Mouse (Mus musculus): ENCODE data around the gene Tmem184b. TPM values are rescaled to one million over a fixed set of nuclear protein-coding genes. Genes with fewer than 3 reads are reported as not detected.
A peak's percentile ranks its signal among the peaks of the same experiment; 100 is the strongest.

The Tmem184b gene
- polyA plus RNA-seq (2015; fragmentation: Nextera tagmentation; extraction: Ambion mirVana), result 37.5 and 40.8 TPM in 2 replicates

DNA sequence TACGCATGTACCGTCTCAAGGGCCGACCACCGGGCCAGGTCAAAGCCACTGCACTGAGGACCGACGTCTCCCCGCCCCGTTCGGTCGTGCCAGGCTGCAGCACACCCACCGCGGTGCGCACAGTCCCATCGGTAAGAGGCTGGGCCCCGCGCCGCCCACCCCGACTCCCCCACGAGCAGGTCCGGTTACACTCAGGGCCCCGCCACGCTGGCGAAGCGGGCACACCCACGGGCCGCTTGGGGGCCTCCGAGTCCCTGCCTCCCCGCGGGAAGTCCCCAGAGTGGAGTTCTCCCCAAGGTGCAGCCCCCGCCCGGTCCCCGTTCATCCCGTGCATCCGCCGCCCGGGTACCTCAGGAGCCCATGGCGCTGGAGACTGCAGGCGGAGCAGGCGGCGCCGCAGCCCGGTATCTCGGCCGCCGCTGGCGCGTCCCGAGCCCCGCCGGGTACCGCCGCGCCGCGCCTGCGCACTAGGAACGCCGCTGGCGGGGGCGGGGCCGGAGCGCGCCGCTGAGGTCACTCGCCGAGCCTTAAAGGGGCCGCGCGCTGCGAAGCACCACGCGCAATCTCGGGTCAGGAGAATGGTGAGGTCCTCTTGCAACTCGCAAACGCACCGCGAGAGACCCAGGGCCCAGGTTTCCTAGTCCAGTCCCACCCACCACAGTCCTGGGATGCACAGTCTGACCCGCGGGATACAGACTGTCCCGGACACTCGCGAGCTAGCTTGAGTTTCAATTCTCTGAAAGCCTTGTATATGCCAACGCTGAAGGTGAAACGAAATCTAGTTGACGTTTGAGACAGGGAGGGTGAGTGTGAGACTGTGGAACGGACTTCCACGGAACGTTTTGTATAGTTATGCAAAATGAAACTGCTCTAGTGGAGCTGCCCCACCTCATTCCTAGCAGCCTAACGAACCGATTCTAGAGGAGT lies at the start of gene Tmem184b:
TSS of gene Tmem184b (minus strand) at position 734 of the 927 bp plus-strand sequence.
- Histone ChIP-seq H3K4me1 (peaks cover 32% of the 10 kb centered on the region), H3K9me3 (no peaks in the 10 kb centered on the region), H3K27me3 (no peaks in the 10 kb centered on the region; the same call in 1 of the 2 replicates), H3K4me2 (replicated peaks) (peak within 1 kb of the TSS; percentile 86), H3K4me3 (peak within 1 kb of the TSS; percentile 95), H3K9ac (replicated peaks) (peak within 1 kb of the TSS; percentile 96), H3K36me3 (no peaks in the 10 kb centered on the region), H3K27ac (replicated peaks) (peak within 1 kb of the TSS; percentile 80)
- ATAC-seq (replicated peaks), result peak; percentile 93
- WGBS, result under 1% methylated on average over 77 of the region's 90 CpGs

DNA sequence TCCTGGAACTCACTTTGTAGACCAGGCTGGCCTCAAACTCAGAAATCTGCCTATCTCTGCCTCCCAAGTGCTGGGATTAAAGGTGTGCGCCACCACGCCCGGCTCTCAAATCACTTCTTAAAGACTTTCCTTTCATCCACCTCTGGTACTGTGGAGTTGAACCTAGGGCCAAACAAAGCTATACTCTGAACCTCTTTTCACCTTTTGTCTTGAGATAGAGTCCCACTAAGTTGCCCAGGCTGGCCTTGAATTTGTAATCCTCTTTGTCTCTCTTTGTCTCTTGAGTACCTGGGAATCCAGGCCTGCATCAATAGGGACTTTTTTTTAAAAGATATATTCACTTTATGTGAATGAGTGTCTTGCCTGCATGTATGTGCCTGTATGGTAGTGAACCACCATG lies 44.7 kb upstream of the Tmem184b start:
- no peaks in the 10 kb centered on the region for H3K27me3 ChIP-seq
- no peaks in the 10 kb centered on the region for H3K36me3 ChIP-seq
- H3K9me3 ChIP-seq, result no peaks in the 10 kb centered on the region
- ATAC-seq (replicated peaks), result no peak
- no peak overlapping the region for H3K4me3 ChIP-seq
- no peak overlapping the region for H3K27ac ChIP-seq (replicated peaks)
- H3K4me2 ChIP-seq (replicated peaks), result no peak overlapping the region
- 86% methylated on average over 3 of the region's 3 CpGs for WGBS
- H3K9ac ChIP-seq (replicated peaks), result no peak overlapping the region
- H3K4me1 ChIP-seq, result 0 out of 2 replicates have a peak, but pooled peaks cover 3% of the 10 kb centered on the region

- Histone ChIP-seq H3K27ac (replicated peaks) (no peak overlapping the region), H3K27me3 (no peaks in the 10 kb centered on the region), H3K36me3 (no peaks in the 10 kb centered on the region), H3K9me3 (no peaks in the 10 kb centered on the region), H3K9ac (replicated peaks) (no peak overlapping the region), H3K4me1 (peaks cover 12% of the 10 kb centered on the region), H3K4me3 (no peak overlapping the region), H3K4me2 (replicated peaks) (no peak overlapping the region)
- WGBS, result 82% methylated on average over 8 of the region's 8 CpGs
- ATAC-seq (replicated peaks), result no peak
Observed at GRCm38 (mm10) chr15:79445786-79446654, 42.7 kb upstream of the Tmem184b start.

DNA sequence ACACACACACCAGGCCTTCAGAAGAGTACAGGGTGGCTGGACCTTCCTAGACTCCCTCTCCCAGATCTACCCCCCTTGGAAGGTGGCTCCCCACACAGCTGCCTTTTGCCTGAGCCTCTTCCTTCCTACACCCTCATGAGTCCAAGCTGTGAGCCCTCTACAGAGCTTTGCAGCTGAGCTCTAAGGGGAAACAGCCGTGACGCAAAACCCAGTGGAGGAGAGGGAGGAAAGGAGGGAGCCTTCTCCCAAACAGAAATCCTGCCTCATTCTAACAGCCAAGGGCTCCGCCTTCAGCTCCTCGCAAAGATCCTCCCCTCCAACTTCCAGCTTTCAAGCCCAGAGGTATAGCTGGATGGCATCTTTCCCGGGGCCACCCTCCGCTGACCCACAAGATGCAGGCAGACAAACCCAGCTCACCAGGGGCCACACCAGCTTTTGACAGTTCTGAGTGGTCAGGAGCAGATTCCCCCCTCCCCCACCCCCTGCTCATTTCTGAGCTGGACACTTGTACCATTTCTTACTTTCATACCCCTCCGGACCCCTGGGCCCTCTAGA lies 40.6 kb upstream of the Tmem184b start:
- no peak overlapping the region for H3K27ac ChIP-seq (replicated peaks)
- H3K4me3 ChIP-seq, result no peak overlapping the region
- no peak overlapping the region for H3K4me2 ChIP-seq (replicated peaks)
- H3K4me1 ChIP-seq, result peaks cover 31% of the 10 kb centered on the region
- 56% methylated on average over 7 of the region's 7 CpGs for WGBS
- H3K36me3 ChIP-seq, result no peaks in the 10 kb centered on the region
- H3K9me3 ChIP-seq, result no peaks in the 10 kb centered on the region
- H3K27me3 ChIP-seq, result no peaks in the 10 kb centered on the region
- H3K9ac ChIP-seq (replicated peaks), result no peak overlapping the region
- ATAC-seq (replicated peaks), result no peak

- Histone ChIP-seq H3K4me3 (peak overlapping the region; percentile 83; the same call in 1 of the 2 replicates), H3K27me3 (no peaks in the 10 kb centered on the region), H3K4me2 (replicated peaks) (0 out of 2 replicates have a peak overlapping the region, but pooled peaks have one; percentile 90), H3K9ac (replicated peaks) (no peak overlapping the region), H3K9me3 (no peaks in the 10 kb centered on the region), H3K27ac (replicated peaks) (0 out of 2 replicates have a peak overlapping the region, but pooled peaks have one; percentile 97), H3K4me1 (peaks cover 40% of the 10 kb centered on the region), H3K36me3 (peaks cover 4% of the 10 kb centered on the region)
- no peak for ATAC-seq (replicated peaks)
- WGBS, result 77% methylated on average over 9 of the region's 9 CpGs
Observed at GRCm38 (mm10) chr15:79442961-79443518, 39.7 kb upstream of the Tmem184b start.

GRCm38 (mm10) chr15:79442257-79442611 lies 38.9 kb upstream of the Tmem184b start:
- H3K27ac ChIP-seq (replicated peaks), result peak overlapping the region; percentile 97
- 2% methylated on average over 6 of the region's 6 CpGs for WGBS
- ATAC-seq (replicated peaks), result peak; percentile 39
- H3K4me3 ChIP-seq, result peak overlapping the region; percentile 83
- H3K27me3 ChIP-seq, result no peaks in the 10 kb centered on the region
- H3K4me2 ChIP-seq (replicated peaks), result peak overlapping the region; percentile 90
- peak overlapping the region; percentile 100 for H3K9ac ChIP-seq (replicated peaks)
- H3K9me3 ChIP-seq, result no peaks in the 10 kb centered on the region
- peaks cover 47% of the 10 kb centered on the region for H3K4me1 ChIP-seq
- peaks cover 12% of the 10 kb centered on the region for H3K36me3 ChIP-seq

- peaks cover 54% of the 10 kb centered on the region for H3K4me1 ChIP-seq
- H3K4me3 ChIP-seq, result peak overlapping the region; percentile 83
- peak overlapping the region; percentile 97 for H3K27ac ChIP-seq (replicated peaks)
- H3K4me2 ChIP-seq (replicated peaks), result peak overlapping the region; percentile 90
- peaks cover 19% of the 10 kb centered on the region for H3K36me3 ChIP-seq
- under 1% methylated on average over 72 of the region's 107 CpGs for WGBS
- ATAC-seq (replicated peaks), result peak; percentile 74
- H3K27me3 ChIP-seq, result no peaks in the 10 kb centered on the region
- no peaks in the 10 kb centered on the region for H3K9me3 ChIP-seq
- H3K9ac ChIP-seq (replicated peaks), result peak overlapping the region; percentile 100
Observed at GRCm38 (mm10) chr15:79441331-79442256, 38.2 kb upstream of the Tmem184b start.

- peak overlapping the region; percentile 97 for H3K27ac ChIP-seq (replicated peaks)
- H3K27me3 ChIP-seq, result no peaks in the 10 kb centered on the region
- H3K4me2 ChIP-seq (replicated peaks), result peak overlapping the region; percentile 90
- no peaks in the 10 kb centered on the region for H3K9me3 ChIP-seq
- peak overlapping the region; percentile 100 for H3K9ac ChIP-seq (replicated peaks)
- peaks cover 62% of the 10 kb centered on the region for H3K4me1 ChIP-seq
- H3K36me3 ChIP-seq, result peaks cover 25% of the 10 kb centered on the region
- H3K4me3 ChIP-seq, result peak overlapping the region; percentile 83
- ATAC-seq (replicated peaks), result peak; percentile 45
- 8% methylated on average over 11 of the region's 11 CpGs for WGBS
Observed at GRCm38 (mm10) chr15:79440651-79441330, 37.4 kb upstream of the Tmem184b start.

DNA sequence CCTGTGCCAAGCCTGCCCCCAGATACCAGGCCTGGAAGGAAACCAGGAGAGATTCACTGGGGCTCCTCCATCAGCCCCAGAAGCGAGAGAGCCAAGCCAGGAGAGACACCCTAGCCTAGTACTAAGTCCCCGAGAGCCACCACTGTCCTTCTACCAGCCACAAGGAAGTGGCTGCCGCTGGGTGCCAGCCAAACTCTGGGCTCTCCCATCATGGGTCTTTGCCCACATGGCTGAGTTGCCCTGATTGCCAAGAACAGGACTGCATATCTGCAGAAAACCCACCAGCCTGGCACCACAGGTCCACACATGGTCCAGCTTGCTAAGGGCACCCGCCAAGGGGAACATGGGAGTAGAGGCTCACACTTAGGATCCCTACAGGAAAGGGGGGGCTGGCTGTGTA lies 36.9 kb upstream of the Tmem184b start:
- H3K27ac ChIP-seq (replicated peaks), result no peak overlapping the region; the same call in 1 of the 2 replicates
- H3K36me3 ChIP-seq, result peaks cover 31% of the 10 kb centered on the region
- H3K9me3 ChIP-seq, result no peaks in the 10 kb centered on the region
- H3K9ac ChIP-seq (replicated peaks), result peak overlapping the region; percentile 100
- WGBS, result 35% methylated on average over 4 of the region's 4 CpGs
- peak overlapping the region; percentile 90 for H3K4me2 ChIP-seq (replicated peaks)
- peak overlapping the region; percentile 83 for H3K4me3 ChIP-seq
- H3K4me1 ChIP-seq, result peaks cover 67% of the 10 kb centered on the region
- H3K27me3 ChIP-seq, result no peaks in the 10 kb centered on the region
- no peak for ATAC-seq (replicated peaks)

- H3K9me3 ChIP-seq, result no peaks in the 10 kb centered on the region
- H3K4me3 ChIP-seq, result peak overlapping the region; percentile 83
- peak overlapping the region; percentile 90 for H3K4me2 ChIP-seq (replicated peaks)
- H3K27me3 ChIP-seq, result no peaks in the 10 kb centered on the region
- ATAC-seq (replicated peaks), result no peak
- WGBS, result 83% methylated on average over 4 of the region's 4 CpGs
- peaks cover 40% of the 10 kb centered on the region for H3K36me3 ChIP-seq
- H3K4me1 ChIP-seq, result peaks cover 70% of the 10 kb centered on the region
- peak overlapping the region; percentile 100; the same call in 1 of the 2 replicates for H3K9ac ChIP-seq (replicated peaks)
- no peak overlapping the region for H3K27ac ChIP-seq (replicated peaks)
Observed at GRCm38 (mm10) chr15:79439386-79439785, 36.0 kb upstream of the Tmem184b start.
